Mouse (Mus musculus): ENCODE data around the gene Gm6899. TPM values are rescaled to one million over a fixed set of nuclear protein-coding genes. Genes with fewer than 3 reads are reported as not detected.

Gm6899 gene
- polyA plus RNA-seq, 1 experiment from 2014 or later = not detected

Other genes starting within 250 kb of the Gm6899 start
- 9.9 and 12.5 TPM in 2 replicates for gene Fancl, start 207.1 kb upstream of the Gm6899 start, polyA plus RNA-seq (2015; fragmentation: Nextera tagmentation; extraction: Ambion mirVana)
- gene Vrk2, start 758 bp downstream of the Gm6899 start, polyA plus RNA-seq (2015; fragmentation: Nextera tagmentation; extraction: Ambion mirVana) = 4.2 and 6.5 TPM in 2 replicates

Data from neural tube, embryonic 13.5 days (tissue).